Comparison of ENCODE assay signal across 11 mouse cellular contexts in genomic region chr12:108979977-108980376, GRCm38 (mm10).
DNase-seq lines count a peak whose midpoint lies in the region; ATAC-seq and TF ChIP-seq lines count a peak whose summit lies in the region.
"Had no signal": no experiment of that assay in that cellular context is flagged by ENCODE, and none has a peak within 500 bp of the region (broad histone marks: within the 10 kb centered on the region; RNA-seq: fewer than 3 reads in every experiment).

No protein-coding gene starts in this region.

- H3K36me3 ChIP-seq in kidney, embryonic 15.5 days, result no peaks in the 10 kb centered on the region
- H3K36me3 ChIP-seq in E14TG2a.4 (ENCODE audit: insufficient read depth, low read length), result peaks cover 16% of the 10 kb centered on the region
- no peaks in the 10 kb centered on the region for H3K36me3 ChIP-seq in hindbrain, embryonic 15.5 days
- no peaks in the 10 kb centered on the region for H3K36me3 ChIP-seq in heart, embryonic 10.5 days
- H3K36me3 ChIP-seq: limb, embryonic 13.5 days had no signal

- no peak overlapping the region for H3K9ac ChIP-seq in kidney, embryonic 15.5 days
- no peak overlapping the region for H3K9ac ChIP-seq in hindbrain, embryonic 15.5 days
- H3K9ac ChIP-seq: limb, embryonic 13.5 days had no signal

- no peak overlapping the region for H3K4me2 ChIP-seq in kidney, embryonic 15.5 days
- no peak overlapping the region for H3K4me2 ChIP-seq in hindbrain, embryonic 15.5 days
- H3K4me2 ChIP-seq: limb, embryonic 13.5 days had no signal

- no peak overlapping the region for H3K4me3 ChIP-seq in kidney, embryonic 15.5 days (replicated peaks)
- peak overlapping the region; percentile 35; the same call in 1 of the 2 replicates for H3K4me3 ChIP-seq in E14TG2a.4 (replicated peaks; ENCODE audit: low read length)
- H3K4me3 ChIP-seq in hindbrain, embryonic 15.5 days, result no peak overlapping the region
- no peak overlapping the region for H3K4me3 ChIP-seq in heart, embryonic 10.5 days
- H3K4me3 ChIP-seq: limb, embryonic 13.5 days had no signal

- ATAC-seq in kidney, embryonic 15.5 days (replicated peaks; ENCODE audit: low FRiP score), result peak; percentile 61; the same call in 1 of the 2 replicates
- ATAC-seq in hindbrain, embryonic 15.5 days (ENCODE audit: low FRiP score, low read depth), result 0 out of 2 replicates have a peak, but pooled peaks have one; percentile 8

- peaks cover 14% of the 10 kb centered on the region for H3K4me1 ChIP-seq in kidney, embryonic 15.5 days
- H3K4me1 ChIP-seq in E14TG2a.4 (replicated peaks; ENCODE audit: low read depth, low read length), result peaks cover 40% of the 10 kb centered on the region
- peaks cover 51% of the 10 kb centered on the region for H3K4me1 ChIP-seq in hindbrain, embryonic 15.5 days (replicated peaks)
- 0 out of 2 replicates have a peak, but pooled peaks cover 8% of the 10 kb centered on the region for H3K4me1 ChIP-seq in heart, embryonic 10.5 days

- H3K9me3 ChIP-seq in kidney, embryonic 15.5 days (replicated peaks), result no peaks in the 10 kb centered on the region
- H3K9me3 ChIP-seq in E14TG2a.4 (ENCODE audit: low read length), result no peaks in the 10 kb centered on the region
- H3K9me3 ChIP-seq in hindbrain, embryonic 15.5 days, result no peaks in the 10 kb centered on the region
- H3K9me3 ChIP-seq in heart, embryonic 10.5 days, result no peaks in the 10 kb centered on the region

- H3K27ac ChIP-seq in kidney, embryonic 15.5 days, result 0 out of 2 replicates have a peak overlapping the region, but pooled peaks have one; percentile 9
- H3K27ac ChIP-seq in hindbrain, embryonic 15.5 days (replicated peaks), result no peak overlapping the region
- no peak overlapping the region for H3K27ac ChIP-seq in heart, embryonic 10.5 days
- H3K27ac ChIP-seq: limb, embryonic 13.5 days had no signal

- no peak; the same call in 1 of the 2 replicates for TF ChIP-seq CTCF in E14TG2a.4 (conservative IDR thresholded peaks at IDR 0.05; ENCODE audit: low read length)

- H3K27me3 ChIP-seq in kidney, embryonic 15.5 days, result 0 out of 2 replicates have a peak, but pooled peaks cover 5% of the 10 kb centered on the region
- no peaks in the 10 kb centered on the region for H3K27me3 ChIP-seq in E14TG2a.4 (ENCODE audit: insufficient read depth, low read length)
- H3K27me3 ChIP-seq in hindbrain, embryonic 15.5 days, result no peaks in the 10 kb centered on the region
- H3K27me3 ChIP-seq in heart, embryonic 10.5 days (ENCODE audit: insufficient read depth, poor library complexity, severe bottlenecking), result no peaks in the 10 kb centered on the region
- H3K27me3 ChIP-seq: limb, embryonic 13.5 days had no signal

- DNase-seq in kidney, adult 9 months, result no peak
- peak; percentile 34 for DNase-seq in brain, adult 2 months (ENCODE audit: low read depth, low spot score)
- no peak for DNase-seq in heart, postnatal 4 days
- DNase-seq in frontal cortex, adult 2 months (ENCODE audit: extremely low spot score in 1 of 2, low spot score in 1 of 2), result no peak
- no peak for DNase-seq in heart, embryonic 10.5 days (ENCODE audit: low spot score)
- DNase-seq: cerebellum, postnatal 36 days; lung, postnatal 10 days had no signal

- 35% methylated on average over 10 of the region's 10 CpGs for WGBS in kidney, embryonic 15.5 days
- 30% methylated on average over 10 of the region's 10 CpGs for WGBS in hindbrain, embryonic 15.5 days
- WGBS in heart, embryonic 10.5 days, result 50% methylated on average over 10 of the region's 10 CpGs
